Mouse (Mus musculus) hindbrain, embryonic 16.5 days (tissue): ENCODE data around the gene 1810037I17Rik. TPM values are rescaled to one million over a fixed set of nuclear protein-coding genes. Genes with fewer than 3 reads are reported as not detected.

Experiments used
- ATAC-seq: fragments of 200-750 bp; cut with Nextera tagmentation; 2 replicates; pipeline ENCODE4 v1.8.0; 2017; ENCODE audit warnings: moderate TSS enrichment, moderate library complexity
- H3K27ac ChIP-seq: fragments of 300-500 bp; sonication (generic); 2 replicates; pipeline ENCODE4 v1.5.1; 2014; ENCODE audit warnings: low read depth, mild to moderate bottlenecking, control low read depth, low read length, moderate library complexity
- H3K27me3 ChIP-seq: fragments of 300-500 bp; sonication (generic); replicated peaks from 2 replicates; pipeline ENCODE4 v1.6.1; 2014; ENCODE audit warnings: low read length; ENCODE audit not compliant: control insufficient read depth, insufficient read depth
- H3K36me3 ChIP-seq: fragments of 300-500 bp; sonication (generic); 2 replicates; pipeline ENCODE4 v1.6.1; 2014; ENCODE audit warnings: mild to moderate bottlenecking, low read length, moderate library complexity, mixed read lengths; ENCODE audit not compliant: control insufficient read depth, insufficient read depth
- H3K4me1 ChIP-seq: fragments of 300-500 bp; sonication (generic); 2 replicates; pipeline ENCODE4 v1.6.1; 2014; ENCODE audit warnings: low read depth, low read length; ENCODE audit not compliant: control insufficient read depth, insufficient read depth
- H3K4me2 ChIP-seq: fragments of 300-500 bp; sonication (generic); 2 replicates; pipeline ENCODE4 v1.6.1; 2014; ENCODE audit warnings: mild to moderate bottlenecking, low read length, control low read depth, moderate library complexity
- H3K4me3 ChIP-seq: fragments of 300-500 bp; sonication (generic); 2 replicates; pipeline ENCODE4 v1.5.1; 2014; ENCODE audit warnings: mild to moderate bottlenecking, low read length, control low read depth, moderate library complexity
- H3K9ac ChIP-seq: fragments of 300-500 bp; sonication (generic); 2 replicates; pipeline ENCODE4 v1.6.1; 2014; ENCODE audit warnings: low read depth, mild to moderate bottlenecking, control low read depth, low read length, moderate library complexity
- H3K9me3 ChIP-seq: fragments of 300-500 bp; sonication (generic); 2 replicates; pipeline ENCODE4 v1.6.1; 2014; ENCODE audit warnings: mild to moderate bottlenecking, low read length, moderate library complexity; ENCODE audit not compliant: control insufficient read depth
- WGBS: fragments of 180-500 bp; shearing (Covaris S2); extraction: QIAGEN DNeasy Blood & Tissue Kit; methylation state at CpG from one replicate; pipeline ENCODE4 v1.1.7; 2014; 5-methylcytosine and 5-hydroxymethylcytosine counted together
- polyA plus RNA-seq: library from polyadenylated mRNA; unstranded; fragments of >200 nt; fragmentation: Nextera tagmentation; extraction: Ambion mirVana; gene quantifications from 2 replicates; pipeline ENCODE4 v1.2.1, GENCODE M21; 2015

1810037I17Rik gene
- 80.8 and 92.9 TPM in 2 replicates for polyA plus RNA-seq

DNA sequence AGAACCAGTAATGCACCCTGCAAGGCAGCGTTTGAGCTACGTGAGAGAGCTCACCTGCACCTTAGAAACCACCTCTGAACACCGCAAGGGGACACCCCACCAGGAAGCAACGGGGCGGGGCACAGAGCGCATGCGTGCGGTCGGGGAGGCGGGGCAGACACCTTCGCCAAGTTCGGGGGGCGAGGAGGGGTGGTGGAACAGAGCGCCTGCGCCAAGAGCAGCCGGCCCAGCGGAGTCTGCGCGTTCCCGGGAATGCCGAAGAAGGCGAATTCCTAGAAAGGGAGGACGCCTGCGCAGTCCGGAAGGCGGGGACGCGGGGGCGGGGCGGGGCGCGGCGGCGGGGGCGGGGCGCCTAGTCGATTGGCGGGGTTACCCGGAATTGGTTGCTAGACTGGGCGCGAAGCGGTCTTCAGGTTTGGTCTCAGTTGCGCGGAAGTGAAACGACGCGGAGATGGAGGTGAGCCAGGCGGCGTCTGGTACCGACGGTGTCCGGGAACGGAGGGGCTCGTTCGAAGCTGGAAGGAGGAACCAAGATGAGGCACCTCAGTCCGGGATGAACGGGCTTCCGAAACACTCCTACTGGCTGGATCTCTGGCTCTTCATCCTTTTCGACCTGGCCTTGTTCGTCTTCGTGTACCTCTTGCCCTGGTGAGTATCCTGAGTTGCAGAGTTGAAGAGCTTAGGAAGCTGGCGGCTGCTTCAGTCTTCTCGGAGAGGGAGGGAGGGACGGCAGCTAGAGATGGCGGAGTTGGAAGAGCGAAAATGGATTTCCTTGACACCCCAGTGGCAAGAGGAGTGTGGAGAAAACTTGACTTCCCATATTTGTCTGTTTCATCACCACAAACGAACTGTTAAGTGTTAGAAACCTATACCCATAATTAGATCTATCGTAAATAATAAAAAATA lies at the start of gene 1810037I17Rik:
1810037I17Rik (plus strand) TSS at position 195 of the 906 bp plus-strand sequence.
- peak; percentile 100 for ATAC-seq
- H3K9me3 ChIP-seq: no peaks in the 10 kb centered on the region
- H3K4me3 ChIP-seq: peak within 1 kb of the TSS; percentile 62
- peaks cover 2% of the 10 kb centered on the region; the same call in 1 of the 2 replicates for H3K4me1 ChIP-seq
- no peaks in the 10 kb centered on the region for H3K27me3 ChIP-seq
- peak within 1 kb of the TSS; percentile 80 for H3K4me2 ChIP-seq
- H3K27ac ChIP-seq: peak within 1 kb of the TSS; percentile 75
- peak within 1 kb of the TSS; percentile 72 for H3K9ac ChIP-seq
- under 1% methylated on average over 68 of the region's 68 CpGs for WGBS
- no peaks in the 10 kb centered on the region for H3K36me3 ChIP-seq

DNA sequence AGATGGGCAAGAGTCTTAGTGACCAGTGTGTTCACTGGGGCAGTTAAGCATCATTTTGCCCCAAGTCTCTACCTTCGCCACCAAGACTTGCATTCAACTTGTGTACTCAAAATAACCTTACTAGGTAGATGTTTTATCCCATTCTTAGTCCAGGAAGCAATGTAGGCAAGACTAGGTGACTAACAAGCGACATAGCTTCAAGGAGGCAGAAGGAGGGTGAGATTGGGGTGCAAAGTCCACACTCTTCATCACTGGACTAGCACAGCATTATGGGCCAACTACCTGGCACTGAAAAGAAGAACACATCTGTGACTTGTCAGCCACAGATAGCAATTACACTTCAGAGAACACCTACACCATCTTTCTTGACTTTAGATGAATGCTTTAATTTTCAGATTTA lies 47.1 kb upstream of the 1810037I17Rik start:
- Histone ChIP-seq H3K27ac (no peak overlapping the region), H3K27me3 (no peaks in the 10 kb centered on the region), H3K4me1 (no peaks in the 10 kb centered on the region), H3K4me3 (no peak overlapping the region), H3K9ac (no peak overlapping the region), H3K4me2 (no peak overlapping the region), H3K9me3 (no peaks in the 10 kb centered on the region), H3K36me3 (no peaks in the 10 kb centered on the region)
- WGBS: 91% methylated on average over 2 of the region's 2 CpGs
- no peak for ATAC-seq

DNA sequence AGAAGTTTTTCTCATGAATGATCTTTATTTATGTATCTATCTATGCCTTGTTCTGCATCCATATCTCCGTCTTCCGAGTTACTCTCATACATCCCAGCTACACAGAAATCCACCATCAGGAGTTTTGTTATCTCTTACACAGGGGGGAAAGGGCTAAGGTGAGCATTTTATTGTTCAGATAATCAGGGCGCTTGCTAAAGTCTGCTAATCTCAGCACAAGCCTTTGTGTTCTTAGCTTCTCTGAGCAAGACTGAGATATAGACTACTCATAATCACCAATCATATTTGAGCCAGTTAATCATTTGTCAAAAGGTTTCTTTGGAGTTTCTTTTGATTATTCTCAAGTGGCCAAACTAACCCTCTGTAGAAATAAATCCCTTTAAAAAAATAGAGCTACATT lies 46.5 kb upstream of the 1810037I17Rik start:
- Histone ChIP-seq H3K4me2 (no peak overlapping the region), H3K27ac (no peak overlapping the region), H3K27me3 (no peaks in the 10 kb centered on the region), H3K36me3 (no peaks in the 10 kb centered on the region), H3K9ac (no peak overlapping the region), H3K4me3 (no peak overlapping the region), H3K9me3 (no peaks in the 10 kb centered on the region), H3K4me1 (no peaks in the 10 kb centered on the region)
- ATAC-seq: no peak
- 93% methylated on average over 3 of the region's 3 CpGs for WGBS

DNA sequence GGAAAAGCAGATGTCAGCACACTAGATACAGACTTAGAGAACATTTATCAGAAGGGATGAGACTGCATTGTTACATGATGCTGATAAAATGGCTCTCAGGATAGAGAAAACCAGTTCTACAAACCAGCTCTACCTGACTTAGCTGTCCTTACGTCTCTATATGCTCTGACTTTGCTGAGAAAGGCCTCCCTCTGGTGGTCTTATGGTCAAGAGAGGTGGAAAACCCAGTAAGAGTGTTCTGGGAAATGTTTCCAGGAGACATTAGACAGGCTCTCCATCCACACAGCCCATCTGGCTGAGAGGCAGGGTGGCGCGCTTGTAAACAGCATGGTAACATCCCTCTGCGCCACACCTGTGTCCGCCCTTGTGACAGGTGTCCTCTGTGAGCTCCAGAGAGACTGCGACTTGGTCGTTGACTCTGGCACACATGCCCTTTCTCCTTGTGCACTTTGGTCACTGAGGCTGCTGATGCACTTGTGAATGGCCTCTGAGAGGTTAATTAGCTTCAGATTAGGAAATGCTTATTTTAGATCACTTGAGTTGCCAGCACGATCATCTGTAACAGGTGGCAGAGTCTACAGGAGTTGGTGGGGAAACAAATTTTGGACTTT lies 45.2 kb upstream of the 1810037I17Rik start:
- no peaks in the 10 kb centered on the region for H3K9me3 ChIP-seq
- no peak for ATAC-seq
- H3K4me2 ChIP-seq: no peak overlapping the region
- no peak overlapping the region for H3K27ac ChIP-seq
- 83% methylated on average over 8 of the region's 8 CpGs for WGBS
- no peaks in the 10 kb centered on the region for H3K27me3 ChIP-seq
- H3K4me1 ChIP-seq: no peaks in the 10 kb centered on the region
- H3K36me3 ChIP-seq: no peaks in the 10 kb centered on the region
- no peak overlapping the region for H3K4me3 ChIP-seq
- H3K9ac ChIP-seq: no peak overlapping the region

DNA sequence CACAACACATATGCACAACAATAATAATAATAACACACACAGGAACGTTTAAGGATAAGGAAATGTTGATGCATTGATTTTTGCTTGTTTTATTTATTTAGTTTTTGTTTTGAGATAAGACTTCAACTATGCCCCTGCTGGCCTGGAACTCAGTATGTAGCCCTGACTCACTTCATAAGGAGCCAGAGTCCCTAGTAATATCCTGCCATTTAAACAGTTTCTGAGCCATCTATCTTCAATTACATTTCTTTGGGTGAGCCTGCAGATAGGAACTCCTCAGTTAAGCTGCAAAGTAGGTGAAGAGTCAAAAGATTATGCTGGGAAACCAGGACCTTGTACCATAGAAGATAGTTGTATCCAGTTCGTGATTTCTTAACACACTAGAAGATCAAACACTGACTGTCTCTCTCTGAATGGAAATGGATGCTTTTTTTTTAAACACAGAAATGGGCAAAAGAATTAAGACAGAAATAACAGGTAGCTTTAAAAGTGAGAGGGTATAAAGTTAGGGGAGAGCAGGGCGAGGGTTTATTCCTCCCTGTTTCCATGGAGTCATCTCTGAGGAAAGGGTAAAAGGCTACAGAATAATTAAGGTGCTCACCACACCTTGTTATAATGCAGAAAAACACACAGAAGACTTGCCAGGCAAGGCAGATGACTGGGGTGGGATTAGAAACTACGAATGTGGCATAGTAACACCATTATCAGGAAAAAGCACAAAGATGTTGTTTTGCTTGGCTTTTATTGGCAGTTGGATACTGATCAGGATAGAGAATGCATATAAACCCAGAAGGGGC lies 36.3 kb upstream of the 1810037I17Rik start:
- WGBS: 78% methylated on average over 4 of the region's 4 CpGs

DNA sequence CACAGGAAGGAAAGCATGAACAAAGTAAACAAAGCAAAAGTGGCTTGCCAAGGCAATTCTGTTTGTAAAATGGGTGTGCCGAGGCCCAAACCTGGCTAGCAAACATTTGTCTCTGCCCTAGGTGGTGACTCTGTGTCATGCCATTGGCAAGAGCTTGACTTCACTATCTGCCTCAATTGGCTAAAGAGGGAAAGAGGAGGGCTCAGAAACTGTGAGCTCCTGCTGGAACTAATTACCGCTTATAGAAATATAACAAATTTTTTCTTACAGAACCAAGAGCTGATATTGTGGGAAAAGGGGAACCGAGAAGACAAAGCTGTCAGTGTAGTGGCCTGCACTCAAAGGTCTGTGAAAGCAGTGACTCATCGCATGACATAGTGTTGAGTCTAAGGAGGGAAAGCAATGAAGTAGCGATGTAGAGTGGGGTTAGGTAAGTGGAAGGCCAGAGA lies 35.6 kb upstream of the 1810037I17Rik start:
- 88% methylated on average over 5 of the region's 5 CpGs for WGBS
- Histone ChIP-seq H3K4me2 (no peak overlapping the region), H3K4me3 (no peak overlapping the region), H3K9me3 (no peaks in the 10 kb centered on the region), H3K4me1 (no peaks in the 10 kb centered on the region), H3K36me3 (no peaks in the 10 kb centered on the region), H3K9ac (no peak overlapping the region), H3K27ac (no peak overlapping the region), H3K27me3 (no peaks in the 10 kb centered on the region)
- ATAC-seq: no peak

More for the DNA sequence above, 36.3 kb upstream of the 1810037I17Rik start:
- ATAC-seq: no peak
- Histone ChIP-seq H3K4me2 (no peak overlapping the region), H3K27me3 (no peaks in the 10 kb centered on the region), H3K36me3 (no peaks in the 10 kb centered on the region), H3K4me3 (no peak overlapping the region), H3K4me1 (no peaks in the 10 kb centered on the region), H3K27ac (no peak overlapping the region), H3K9me3 (no peaks in the 10 kb centered on the region), H3K9ac (no peak overlapping the region)

DNA sequence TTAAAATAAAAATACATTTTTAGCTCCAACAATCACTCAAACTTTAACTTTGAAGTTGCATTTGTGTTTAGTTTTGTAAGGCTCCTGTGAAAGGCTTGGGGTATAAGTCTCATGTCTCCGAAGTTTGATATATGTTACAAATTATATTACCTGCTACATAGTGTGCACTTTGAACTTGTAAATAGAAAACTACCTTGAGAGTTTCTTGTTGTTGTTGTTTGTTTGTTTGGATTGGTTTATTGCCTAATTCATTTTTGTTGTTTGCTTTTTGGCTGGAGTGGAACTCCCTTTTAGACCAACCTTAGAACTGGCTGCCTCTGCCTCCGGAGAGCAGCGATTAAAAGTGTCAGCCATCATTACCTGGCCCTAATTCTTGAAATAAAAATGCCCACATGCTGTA lies 29.2 kb upstream of the 1810037I17Rik start, which contains the start of gene Fabp2:
Fabp2 (plus strand) TSS at position 301 of the 400 bp plus-strand sequence.
- H3K36me3 ChIP-seq: no peaks in the 10 kb centered on the region
- 97% methylated on average over 3 of the region's 3 CpGs for WGBS

DNA sequence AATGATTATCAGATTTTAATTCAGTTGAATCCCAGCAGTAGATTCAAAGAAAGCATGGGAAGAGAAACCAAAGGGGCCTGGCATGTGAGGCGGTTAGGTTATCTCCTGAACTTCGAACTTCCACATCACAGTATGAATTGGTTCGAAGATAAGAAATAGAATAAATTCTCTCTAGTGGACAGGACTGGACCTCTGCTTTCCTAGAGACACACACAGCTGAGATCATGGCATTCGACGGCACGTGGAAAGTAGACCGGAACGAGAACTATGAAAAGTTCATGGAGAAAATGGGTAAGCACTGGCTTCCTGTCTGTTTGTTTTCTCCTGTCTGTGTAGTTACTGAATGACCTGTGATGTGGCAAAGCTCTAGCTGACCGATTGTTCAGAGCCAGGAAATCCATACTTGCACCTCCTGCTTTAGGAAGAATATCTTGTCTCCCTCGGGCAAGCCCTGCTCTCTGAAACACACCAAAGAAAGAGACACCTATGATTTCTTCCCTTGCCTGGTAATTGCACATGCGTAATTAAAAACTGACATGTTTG lies 28.7 kb upstream of the 1810037I17Rik start:
- no peak overlapping the region for H3K4me2 ChIP-seq
- WGBS: 90% methylated on average over 11 of the region's 11 CpGs
- no peaks in the 10 kb centered on the region for H3K4me1 ChIP-seq
- ATAC-seq: no peak
- H3K36me3 ChIP-seq: no peaks in the 10 kb centered on the region
- no peak overlapping the region for H3K4me3 ChIP-seq
- no peak overlapping the region for H3K9ac ChIP-seq
- H3K27ac ChIP-seq: no peak overlapping the region
- no peaks in the 10 kb centered on the region for H3K9me3 ChIP-seq
- H3K27me3 ChIP-seq: no peaks in the 10 kb centered on the region

More for the DNA sequence above, 29.2 kb upstream of the 1810037I17Rik start, which contains the start of gene Fabp2:
- ATAC-seq: no peak
- no peak within 1 kb of the TSS for H3K9ac ChIP-seq
- no peak within 1 kb of the TSS for H3K27ac ChIP-seq
- H3K27me3 ChIP-seq: no peaks in the 10 kb centered on the region
- no peaks in the 10 kb centered on the region for H3K4me1 ChIP-seq
- H3K9me3 ChIP-seq: no peaks in the 10 kb centered on the region
- H3K4me3 ChIP-seq: no peak within 1 kb of the TSS
- no peak within 1 kb of the TSS for H3K4me2 ChIP-seq
